20 mouse cellular contexts compared by ENCODE assay signal in the genomic region with DNA sequence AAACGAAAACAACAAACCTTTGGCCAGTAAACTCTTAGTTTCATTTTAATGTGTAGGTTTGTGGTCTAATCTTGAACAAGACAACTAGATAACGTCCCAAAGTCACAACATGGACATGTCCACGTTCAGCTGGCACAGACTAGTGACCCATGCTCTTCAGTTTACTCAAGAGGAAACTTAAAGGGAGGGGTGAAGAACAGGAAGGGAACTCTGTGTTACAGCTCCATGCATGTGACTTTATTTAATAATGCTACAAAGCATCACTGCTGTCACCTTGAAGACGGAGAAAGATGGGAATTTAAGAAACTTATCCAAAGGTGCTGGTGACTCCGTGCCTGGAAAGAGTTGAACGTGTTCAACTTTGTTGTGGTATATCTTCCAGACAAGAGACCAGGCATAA. TPM values are rescaled to one million over a fixed set of nuclear protein-coding genes. Genes with fewer than 3 reads are reported as not detected.
"Had no signal": no experiment of that assay in that cellular context is flagged by ENCODE, and none has a peak within 500 bp of the region (broad histone marks: within the 10 kb centered on the region; RNA-seq: fewer than 3 reads in every experiment).

No protein-coding gene starts in this region.

- H3K4me2 ChIP-seq: limb, embryonic 12.5 days; liver, embryonic 13.5 days; lung, embryonic 14.5 days; midbrain, embryonic 11.5 days; neural tube, embryonic 13.5 days; stomach, embryonic 15.5 days had no signal

- H3K36me3 ChIP-seq: neural tube, embryonic 13.5 days; stomach, embryonic 15.5 days had no signal

- H3K4me3 ChIP-seq: layer of hippocampus, adult 2 months; limb, embryonic 12.5 days; liver, embryonic 13.5 days; megakaryocyte, embryonic 14.5 days; neural tube, embryonic 13.5 days; stomach, embryonic 15.5 days had no signal

- ATAC-seq: midbrain, embryonic 16.5 days had no signal

- H3K4me1 ChIP-seq: stomach, embryonic 15.5 days had no signal

- H3K27ac ChIP-seq: layer of hippocampus, adult 2 months; limb, embryonic 12.5 days; macrophage; neural tube, embryonic 13.5 days; stomach, embryonic 15.5 days had no signal

- H3K9me3 ChIP-seq: limb, embryonic 12.5 days; liver, embryonic 13.5 days; megakaryocyte, embryonic 14.5 days; neural tube, embryonic 13.5 days; stomach, embryonic 15.5 days had no signal

- H3K9ac ChIP-seq: limb, embryonic 12.5 days; liver, embryonic 13.5 days; lung, embryonic 14.5 days; neural tube, embryonic 13.5 days; stomach, embryonic 15.5 days had no signal

- DNase-seq: kidney, postnatal 10 days; kidney, postnatal 4 days; liver, embryonic 13.5 days; lung, embryonic 14.5 days; retina, postnatal 1 day; right cerebral cortex, postnatal 4 days; thymus, postnatal 14 days had no signal

- H3K27me3 ChIP-seq: limb, embryonic 12.5 days; liver, embryonic 13.5 days; megakaryocyte, embryonic 14.5 days; neural tube, embryonic 13.5 days; stomach, embryonic 15.5 days had no signal

RNA-seq across cellular contexts. Expression of a gene that starts 22.0 kb away (rescaled TPM):
- total RNA-seq: layer of hippocampus, adult 2 months; layer of hippocampus, postnatal 10 days; left cerebral cortex, postnatal 36 days had no signal
- polyA plus RNA-seq: kidney, embryonic 14.5 days; limb, embryonic 12.5 days; liver, embryonic 13.5 days; lung, embryonic 14.5 days; macrophage; midbrain, embryonic 11.5 days; midbrain, embryonic 16.5 days; neural tube, embryonic 13.5 days; spleen, adult 2 months had no signal

RNA-seq across cellular contexts. Expression of a gene that starts 42.1 kb away (rescaled TPM):
- total RNA-seq: layer of hippocampus, adult 2 months; layer of hippocampus, postnatal 10 days; left cerebral cortex, postnatal 36 days had no signal
- polyA plus RNA-seq: kidney, embryonic 14.5 days; limb, embryonic 12.5 days; liver, embryonic 13.5 days; lung, embryonic 14.5 days; macrophage; midbrain, embryonic 11.5 days; midbrain, embryonic 16.5 days; neural tube, embryonic 13.5 days; spleen, adult 2 months; stomach, embryonic 15.5 days; testis, adult 2 months had no signal

RNA-seq across cellular contexts. Expression of a gene that starts 49.1 kb away (rescaled TPM):
- total RNA-seq: layer of hippocampus, adult 2 months; layer of hippocampus, postnatal 10 days had no signal
- polyA plus RNA-seq: kidney, embryonic 14.5 days; limb, embryonic 12.5 days; liver, embryonic 13.5 days; lung, embryonic 14.5 days; macrophage; midbrain, embryonic 11.5 days; neural tube, embryonic 13.5 days; spleen, adult 2 months; stomach, embryonic 15.5 days; testis, adult 2 months had no signal

RNA-seq across cellular contexts. Expression of a gene that starts 58.5 kb away (rescaled TPM):
- total RNA-seq: layer of hippocampus, adult 2 months; layer of hippocampus, postnatal 10 days; left cerebral cortex, postnatal 36 days had no signal
- polyA plus RNA-seq: kidney, embryonic 14.5 days; limb, embryonic 12.5 days; liver, embryonic 13.5 days; lung, embryonic 14.5 days; macrophage; midbrain, embryonic 11.5 days; midbrain, embryonic 16.5 days; neural tube, embryonic 13.5 days; spleen, adult 2 months had no signal
